Mouse (Mus musculus) heart, postnatal 0 days (tissue): Measurements from ENCODE around the gene Itga10.

Experiments
- CTCF ChIP-seq: IDR thresholded peaks from 2 replicates; pipeline ENCODE4 v1.5.1; 2016; ENCODE audit warnings: antibody characterized with exemption, control low read depth, low read depth
- EP300 ChIP-seq: IDR thresholded peaks from 2 replicates; pipeline ENCODE4 v1.6.1; 2016; ENCODE audit warnings: antibody characterized with exemption, low read depth

DNA sequence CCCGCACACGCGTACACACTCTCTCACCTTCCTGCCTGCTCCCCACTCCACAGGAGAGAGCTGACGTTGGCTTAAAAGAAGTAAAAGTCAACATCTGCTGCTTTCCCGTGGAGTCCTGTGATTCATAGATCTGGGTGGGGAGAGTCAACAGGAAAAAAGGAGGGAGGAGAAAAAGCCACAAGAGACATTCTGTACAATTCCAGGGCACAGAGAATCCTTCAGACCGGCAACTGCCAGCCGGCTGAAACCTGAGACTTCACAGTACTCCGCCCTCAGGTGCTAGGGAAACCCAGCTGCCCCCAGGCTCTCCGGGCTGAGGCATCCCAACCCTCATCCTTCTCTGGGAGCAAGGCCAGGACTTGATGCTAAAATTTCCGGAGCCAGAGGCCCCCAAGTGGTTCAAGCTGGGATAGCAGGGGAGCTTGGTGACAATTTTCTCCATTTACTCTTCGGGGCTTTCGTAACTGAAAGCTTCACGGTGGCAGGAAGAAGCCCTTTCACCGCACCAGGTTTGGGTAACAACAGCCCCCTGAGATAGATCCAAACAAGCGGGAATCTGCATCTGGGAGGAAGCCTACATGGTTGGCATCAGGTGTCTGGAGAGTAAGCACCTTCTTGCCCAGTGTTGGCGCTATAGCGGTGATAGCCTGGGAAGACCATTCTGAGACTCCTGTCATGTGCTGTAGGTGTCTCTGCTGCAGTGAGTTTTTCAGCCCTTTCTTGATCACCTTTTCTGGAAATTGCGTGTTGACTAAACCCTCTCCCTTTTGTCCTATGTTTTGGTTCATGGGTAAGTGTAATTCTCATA lies 18.3 kb downstream of the Itga10 start:
- TF ChIP-seq CTCF (peak; percentile 73), EP300 (no peak)
